Mouse (Mus musculus) adrenal gland, postnatal 36 days (tissue): ENCODE measurements around the gene Abr. TPM values are rescaled to one million over a fixed set of nuclear protein-coding genes. Genes with fewer than 3 reads are reported as not detected.

Source experiments
- DNase-seq, 2 experiments: peaks; one replicate each; pipeline ENCODE4 v3.0.0; 2021; ENCODE audit warnings: mixed read lengths in 1 of 2
- total RNA-seq, 2 experiments: library from RNA; stranded (reverse); gene quantifications; 2 replicates each; pipeline ENCODE4 v1.2.3; 2021

Gene Abr
- total RNA-seq, 2 experiments from 2014 or later, result 54.6 to 63.5 TPM

- DNase-seq, result no peak
Observed at GRCm38 (mm10) chr11:76518125-76518524, 104.0 kb downstream of the Abr start.

DNA sequence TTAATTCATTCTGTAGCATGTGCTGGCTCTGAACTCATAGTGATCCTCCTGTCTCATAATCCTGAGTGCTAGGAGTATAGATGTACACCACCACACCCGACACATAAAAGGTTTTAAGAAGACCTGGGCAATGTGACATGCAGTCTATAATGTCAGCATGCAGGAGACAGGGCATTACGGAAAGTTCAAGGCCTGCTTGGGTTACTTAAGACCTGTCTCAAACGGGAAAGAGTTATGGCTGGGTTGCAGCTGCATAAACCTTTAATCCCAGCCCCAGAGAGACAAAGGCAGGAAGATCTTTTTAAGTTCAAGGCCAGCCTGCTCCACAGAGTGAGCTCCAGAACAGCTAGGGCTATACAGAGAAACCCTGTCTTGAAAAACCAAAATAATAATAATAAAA lies 105.2 kb downstream of the Abr start:
- peak in 1 of 2 experiments; percentile 44 for DNase-seq

DNA sequence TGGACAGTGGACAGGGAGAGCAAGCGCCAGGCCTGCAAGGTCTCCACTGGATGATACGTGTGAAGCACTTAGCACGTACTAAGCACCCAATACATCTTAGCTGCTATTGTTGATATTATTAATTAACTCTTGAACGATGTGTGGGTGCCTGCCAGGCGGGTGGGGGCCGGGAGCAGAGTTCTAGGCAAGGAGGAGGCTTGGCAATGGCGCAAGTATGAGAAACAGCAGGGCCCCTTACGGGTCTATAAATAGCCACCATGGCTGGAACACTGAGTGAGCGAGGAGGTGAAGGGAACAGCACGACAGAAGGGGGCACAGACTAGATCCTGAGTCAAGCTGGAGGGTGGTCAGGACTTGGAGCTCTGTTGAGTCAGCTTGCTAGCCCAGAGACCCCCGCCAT lies 107.0 kb downstream of the Abr start:
- DNase-seq, result no peak

DNA sequence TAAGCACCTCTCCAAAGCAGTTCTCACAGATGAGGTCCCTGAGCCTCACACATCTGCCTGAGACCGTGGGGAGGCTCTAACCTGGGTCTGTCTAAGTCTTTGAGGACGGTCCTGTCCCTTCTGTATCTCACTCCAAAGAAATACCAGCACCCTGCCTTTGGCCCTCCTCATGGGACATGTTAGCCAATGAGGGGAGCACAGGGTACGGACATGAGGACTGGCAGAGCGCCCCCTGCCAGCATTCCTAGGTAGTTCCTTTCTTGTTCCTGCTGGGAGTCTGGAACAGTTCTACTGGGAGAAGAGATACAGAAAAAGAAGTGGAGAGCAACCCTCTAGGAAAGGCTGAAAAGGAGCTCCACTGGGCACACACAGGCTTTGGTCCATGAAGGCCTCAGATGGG lies 111.1 kb downstream of the Abr start:
- no peak for DNase-seq

GRCm38 (mm10) chr11:76509751-76510723 lies 112.1 kb downstream of the Abr start:
- peak; percentile 57 to 70 for DNase-seq

- DNase-seq, result no peak
Observed at GRCm38 (mm10) chr11:76508831-76509595, 113.1 kb downstream of the Abr start.

DNA sequence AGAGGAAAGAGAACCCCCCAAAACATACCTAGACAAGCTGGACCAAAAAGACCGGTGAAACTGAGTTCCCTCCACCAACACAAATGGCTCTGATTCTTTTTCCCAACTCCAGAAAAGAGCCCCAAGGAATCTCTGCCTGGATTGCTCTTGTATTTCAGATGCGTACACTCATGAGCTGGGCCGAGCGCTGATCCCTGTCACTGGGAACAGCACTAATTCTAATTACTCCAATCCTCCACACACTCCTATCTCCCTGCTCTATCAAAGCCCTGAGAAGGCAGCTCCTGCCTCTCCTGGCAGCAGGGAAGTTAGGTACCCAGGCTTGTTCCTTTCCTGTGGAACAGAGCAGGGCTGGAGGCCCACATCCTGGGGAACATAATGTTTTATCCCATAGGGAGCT lies 114.0 kb downstream of the Abr start:
- no peak for DNase-seq

- no peak for DNase-seq
Observed at GRCm38 (mm10) chr11:76507302-76508124, 114.6 kb downstream of the Abr start.

GRCm38 (mm10) chr11:76506514-76507228 lies 115.4 kb downstream of the Abr start:
- peak; percentile 32 to 70 for DNase-seq

DNA sequence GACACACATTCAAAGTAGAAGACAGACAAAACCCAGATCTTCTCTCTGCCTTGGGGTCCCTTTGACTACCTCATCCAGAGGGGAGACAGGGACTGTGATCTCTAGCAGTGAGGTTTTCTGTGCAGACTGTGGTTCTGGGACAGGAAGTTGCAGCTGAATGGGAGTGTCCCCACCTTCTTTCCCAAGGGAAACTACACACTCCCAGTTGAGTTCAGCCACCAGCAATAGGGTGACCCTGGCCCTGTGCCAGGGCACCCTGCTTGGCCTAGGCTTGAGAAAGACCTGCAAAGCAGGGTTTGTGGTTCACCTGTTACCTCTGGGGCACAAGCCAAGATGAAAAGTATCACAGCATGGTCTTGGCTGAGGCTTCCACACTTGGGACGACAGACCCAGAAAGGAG lies 117.0 kb downstream of the Abr start:
- DNase-seq, result no peak

- no peak for DNase-seq
Observed at GRCm38 (mm10) chr11:76504058-76504457, 118.1 kb downstream of the Abr start.

- no peak for DNase-seq
Observed at GRCm38 (mm10) chr11:76499987-76500386, 122.1 kb downstream of the Abr start.

GRCm38 (mm10) chr11:76499564-76499963 lies 122.5 kb downstream of the Abr start:
- no peak for DNase-seq

GRCm38 (mm10) chr11:76497769-76498152 lies 124.4 kb downstream of the Abr start:
- no peak for DNase-seq

- no peak for DNase-seq
Observed at GRCm38 (mm10) chr11:76497066-76497768, 124.9 kb downstream of the Abr start.

DNA sequence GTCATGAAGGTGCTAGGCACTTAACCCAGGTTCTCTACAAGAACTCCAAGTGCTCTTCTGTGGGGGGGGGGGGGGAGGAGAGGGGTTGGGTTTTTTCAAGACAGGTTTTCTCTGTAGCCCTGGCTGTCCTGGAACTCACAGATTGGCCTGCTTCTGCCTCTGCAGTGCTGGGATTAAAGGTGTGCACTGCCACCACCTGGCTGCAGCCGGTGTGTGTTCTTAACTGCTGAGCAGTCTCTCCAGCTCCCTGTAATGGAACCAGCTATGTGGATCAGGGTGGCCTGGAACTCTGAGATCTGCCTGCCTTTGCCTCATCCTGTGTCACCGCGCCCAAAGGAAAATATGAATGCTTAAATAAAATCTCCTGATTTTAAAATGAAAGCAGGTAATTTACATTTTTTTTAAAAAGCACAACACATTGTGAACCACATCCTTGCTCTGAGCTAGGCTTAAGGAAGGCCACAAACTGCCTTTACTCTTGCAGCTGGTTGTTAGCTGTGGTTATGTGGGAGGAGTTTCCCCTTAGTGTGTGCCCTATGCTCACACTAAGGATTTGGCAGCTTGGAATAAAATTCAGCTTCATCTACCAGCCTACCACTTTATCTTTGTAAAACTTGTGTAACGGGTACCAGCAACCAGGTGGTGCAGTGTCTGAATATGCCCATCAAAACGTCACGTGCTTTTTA lies 125.9 kb downstream of the Abr start:
- DNase-seq, result peak in 1 of 2 experiments; percentile 50

GRCm38 (mm10) chr11:76495127-76496028 lies 126.7 kb downstream of the Abr start:
- no peak for DNase-seq

DNA sequence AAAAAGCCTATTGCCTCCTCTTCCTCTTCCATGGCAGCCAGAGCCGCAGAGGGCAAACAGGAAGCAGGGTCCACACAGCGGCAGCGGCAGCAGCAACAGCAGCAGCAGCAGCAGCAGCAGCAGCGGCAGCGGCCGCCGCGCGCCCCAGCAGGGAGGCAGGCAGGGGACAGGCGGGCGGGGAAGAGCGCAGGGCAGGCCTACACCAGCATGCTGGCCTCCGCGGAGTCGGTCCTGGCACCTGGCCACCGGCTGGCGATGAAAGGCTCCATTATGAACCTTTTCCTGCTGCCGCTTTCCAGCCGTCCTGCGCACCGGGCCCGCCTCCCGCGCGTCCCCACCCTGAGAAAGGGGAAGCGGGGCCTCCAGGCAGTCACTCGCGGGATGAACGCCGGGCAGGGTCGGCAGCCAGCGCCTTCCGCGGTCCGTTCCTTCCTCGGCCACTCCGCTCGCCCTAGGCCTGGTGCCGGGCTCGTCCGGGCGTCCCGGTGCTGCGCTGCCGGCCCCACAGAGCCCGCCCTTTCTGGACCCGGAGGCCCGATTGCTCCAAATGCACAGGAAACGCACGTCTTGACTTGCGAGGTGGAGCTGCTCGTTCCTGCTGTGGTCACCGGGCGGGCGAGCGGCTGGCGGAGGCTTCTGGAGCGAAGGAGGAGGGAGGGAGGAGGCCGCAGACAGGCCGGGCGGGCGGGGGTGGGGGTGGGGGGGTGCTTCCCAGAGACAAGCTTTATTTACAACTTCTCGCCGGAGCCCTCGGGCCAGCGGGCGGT lies 127.6 kb downstream of the Abr start:
- DNase-seq, result peak; percentile 92 to 93
